Mouse (Mus musculus) forebrain, embryonic 14.5 days (tissue): ENCODE data around the gene Plekhs1. TPM values are rescaled to one million over a fixed set of nuclear protein-coding genes. Genes with fewer than 3 reads are reported as not detected.

ENCODE experiments used
- ATAC-seq: fragments of 200-750 bp; cut with Nextera tagmentation; 2 replicates; pipeline ENCODE4 v1.8.0; 2017; ENCODE audit warnings: mild to moderate bottlenecking, moderate library complexity
- DNase-seq: peaks from one replicate; pipeline ENCODE4 v3.0.0-alpha.2; 2015; ENCODE audit warnings: low spot score
- H3K27ac ChIP-seq: fragments of 300-500 bp; sonication (generic); 2 replicates; pipeline ENCODE4 v1.5.1; 2014; ENCODE audit warnings: low read depth, mild to moderate bottlenecking, control low read depth, low read length, moderate library complexity
- H3K27me3 ChIP-seq: fragments of 300-500 bp; sonication (generic); replicated peaks from 2 replicates; pipeline ENCODE4 v1.6.1; 2014; ENCODE audit warnings: low read length, control low read depth, mixed read lengths; ENCODE audit not compliant: control insufficient read depth, insufficient read depth
- H3K36me3 ChIP-seq: fragments of 300-500 bp; sonication (generic); 2 replicates; pipeline ENCODE4 v1.6.1; 2014; ENCODE audit warnings: low read length, control low read depth; ENCODE audit not compliant: control insufficient read depth, insufficient read depth
- H3K4me1 ChIP-seq: fragments of 300-500 bp; sonication (generic); 2 replicates; pipeline ENCODE4 v1.6.1; 2014; ENCODE audit warnings: antibody characterized with exemption, low read length, control low read depth; ENCODE audit not compliant: control insufficient read depth, insufficient read depth
- H3K4me2 ChIP-seq: fragments of 300-500 bp; sonication (generic); 2 replicates; pipeline ENCODE4 v1.6.1; 2014; ENCODE audit warnings: mild to moderate bottlenecking, control low read depth, low read length
- H3K4me3 ChIP-seq: fragments of 300-500 bp; sonication (generic); 2 replicates; pipeline ENCODE4 v1.5.1; 2014; ENCODE audit warnings: low read depth, low read length, control low read depth
- H3K9ac ChIP-seq: fragments of 300-500 bp; sonication (generic); 2 replicates; pipeline ENCODE4 v1.6.1; 2014; ENCODE audit warnings: mild to moderate bottlenecking, low read length, control low read depth, moderate library complexity
- H3K9me3 ChIP-seq: fragments of 300-500 bp; sonication (generic); replicated peaks from 2 replicates; pipeline ENCODE4 v1.6.1; 2016; ENCODE audit warnings: low read length, control low read depth, mixed read lengths; ENCODE audit not compliant: control insufficient read depth
- WGBS: fragments of 180-500 bp; shearing (Covaris S2); extraction: QIAGEN DNeasy Blood & Tissue Kit; methylation state at CpG from one replicate; pipeline ENCODE4 v1.1.7; 2014; 5-methylcytosine and 5-hydroxymethylcytosine counted together
- polyA plus RNA-seq: library from polyadenylated mRNA; unstranded; fragments of >200 nt; fragmentation: Nextera tagmentation; extraction: Ambion mirVana; gene quantifications from 2 replicates; pipeline ENCODE4 v1.2.1, GENCODE M21; 2014

Gene Plekhs1
- polyA plus RNA-seq, 1 experiment from 2014 or later = 0.28 TPM

DNA sequence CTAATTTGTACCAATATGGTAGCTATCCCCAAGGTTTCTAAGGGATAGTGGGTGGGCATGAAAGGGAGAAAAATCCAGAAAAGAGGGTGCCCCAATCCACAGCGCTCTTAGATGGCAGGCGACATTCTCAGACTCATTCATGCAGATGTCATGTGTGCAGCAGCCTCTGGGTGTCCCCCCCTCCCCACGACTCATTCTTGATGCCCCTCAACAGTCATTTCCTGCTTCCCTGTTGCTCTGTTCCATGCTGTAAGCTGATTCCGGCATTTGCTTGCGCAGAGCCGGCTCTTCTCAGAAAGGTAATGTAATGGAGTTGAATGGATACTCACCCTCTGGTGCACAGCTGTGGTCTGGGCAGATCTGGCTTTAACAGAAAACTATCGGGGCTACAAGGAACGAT lies 31.1 kb upstream of the Plekhs1 start:
- Histone ChIP-seq H3K4me3 (no peak overlapping the region), H3K9ac (no peak overlapping the region), H3K27me3 (no peaks in the 10 kb centered on the region), H3K4me1 (peaks cover 3% of the 10 kb centered on the region), H3K27ac (no peak overlapping the region), H3K4me2 (no peak overlapping the region), H3K36me3 (no peaks in the 10 kb centered on the region), H3K9me3 (no peaks in the 10 kb centered on the region)
- WGBS = 72% methylated on average over 8 of the region's 8 CpGs
- ATAC-seq (no peak), DNase-seq (peak; percentile 11)

DNA sequence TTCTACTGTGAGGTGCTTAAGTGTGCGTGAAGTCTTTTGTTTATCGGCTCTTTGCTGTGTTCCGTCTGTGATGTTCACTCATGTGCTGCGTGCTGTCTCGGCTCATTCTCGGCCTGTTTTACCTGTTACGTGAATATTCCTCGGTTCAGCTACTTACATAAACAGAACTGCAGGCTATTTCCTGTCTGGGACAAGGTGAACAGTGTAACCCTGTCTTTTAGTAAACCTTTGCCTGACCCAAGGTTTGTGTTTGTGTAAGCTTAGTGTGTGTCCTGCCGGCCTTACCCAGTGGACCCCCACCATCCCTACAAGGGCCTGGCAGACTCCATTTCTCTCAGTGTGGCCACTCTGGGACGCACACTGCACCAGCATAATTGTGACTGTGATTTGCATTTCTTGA lies 28.7 kb upstream of the Plekhs1 start:
- 82% methylated on average over 10 of the region's 10 CpGs for WGBS
- no peaks in the 10 kb centered on the region for H3K4me1 ChIP-seq

DNA sequence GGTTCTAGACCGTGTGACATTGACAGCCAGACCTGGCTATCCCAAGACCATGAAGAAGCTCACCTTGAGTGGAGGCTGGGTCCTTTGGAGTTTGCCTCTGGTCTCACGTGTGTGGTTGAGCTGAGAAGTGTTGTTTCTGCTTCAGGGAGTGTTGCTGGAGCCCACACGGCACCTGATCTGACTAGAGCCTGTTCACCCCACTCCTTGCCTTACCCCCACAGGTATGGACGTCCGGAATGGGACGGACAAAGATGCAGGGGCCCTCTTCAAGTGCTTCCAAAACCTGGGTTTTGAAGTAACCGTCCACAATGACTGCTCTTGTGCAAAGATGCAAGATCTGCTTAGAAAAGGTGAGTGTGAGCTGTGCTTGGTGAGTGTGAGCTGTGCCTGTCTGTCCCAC lies 27.9 kb upstream of the Plekhs1 start:
- no peak overlapping the region for H3K4me2 ChIP-seq
- WGBS = 90% methylated on average over 7 of the region's 7 CpGs
- H3K9ac ChIP-seq = no peak overlapping the region
- no peaks in the 10 kb centered on the region for H3K27me3 ChIP-seq
- no peaks in the 10 kb centered on the region for H3K9me3 ChIP-seq
- no peak for DNase-seq
- no peaks in the 10 kb centered on the region for H3K36me3 ChIP-seq
- ATAC-seq = no peak
- H3K4me3 ChIP-seq = no peak overlapping the region
- no peak overlapping the region for H3K27ac ChIP-seq
- H3K4me1 ChIP-seq = no peaks in the 10 kb centered on the region

More for the DNA sequence above, 28.7 kb upstream of the Plekhs1 start:
- no peak overlapping the region for H3K4me2 ChIP-seq
- no peaks in the 10 kb centered on the region for H3K27me3 ChIP-seq
- ATAC-seq = no peak
- H3K9me3 ChIP-seq = no peaks in the 10 kb centered on the region
- H3K9ac ChIP-seq = no peak overlapping the region
- no peak overlapping the region for H3K4me3 ChIP-seq
- no peak for DNase-seq
- no peaks in the 10 kb centered on the region for H3K36me3 ChIP-seq
- H3K27ac ChIP-seq = no peak overlapping the region

DNA sequence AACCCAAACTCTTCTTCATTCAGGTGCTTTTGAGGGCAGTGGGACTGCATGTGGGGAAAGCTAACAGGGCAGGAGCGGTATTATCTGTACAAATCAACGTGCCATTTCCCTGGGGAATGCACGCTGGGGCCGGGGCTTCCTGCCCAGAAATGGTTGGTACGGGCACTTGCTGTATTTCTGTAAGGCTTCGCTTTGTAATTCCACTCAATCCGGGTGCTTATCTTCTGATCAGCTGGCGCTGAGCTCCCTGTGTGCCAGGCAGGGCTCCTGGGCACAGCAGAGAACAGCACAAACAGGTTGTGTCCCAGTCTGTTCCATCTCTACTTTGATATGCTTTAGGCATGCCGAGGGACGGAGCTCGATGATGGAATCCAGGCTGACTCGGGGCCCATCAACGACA lies 25.1 kb upstream of the Plekhs1 start:
- Histone ChIP-seq H3K4me2 (no peak overlapping the region), H3K9me3 (no peaks in the 10 kb centered on the region), H3K4me1 (no peaks in the 10 kb centered on the region), H3K27me3 (no peaks in the 10 kb centered on the region), H3K36me3 (no peaks in the 10 kb centered on the region), H3K9ac (no peak overlapping the region), H3K27ac (no peak overlapping the region), H3K4me3 (no peak overlapping the region)
- no peak for DNase-seq
- no peak for ATAC-seq
- 88% methylated on average over 13 of the region's 13 CpGs for WGBS

DNA sequence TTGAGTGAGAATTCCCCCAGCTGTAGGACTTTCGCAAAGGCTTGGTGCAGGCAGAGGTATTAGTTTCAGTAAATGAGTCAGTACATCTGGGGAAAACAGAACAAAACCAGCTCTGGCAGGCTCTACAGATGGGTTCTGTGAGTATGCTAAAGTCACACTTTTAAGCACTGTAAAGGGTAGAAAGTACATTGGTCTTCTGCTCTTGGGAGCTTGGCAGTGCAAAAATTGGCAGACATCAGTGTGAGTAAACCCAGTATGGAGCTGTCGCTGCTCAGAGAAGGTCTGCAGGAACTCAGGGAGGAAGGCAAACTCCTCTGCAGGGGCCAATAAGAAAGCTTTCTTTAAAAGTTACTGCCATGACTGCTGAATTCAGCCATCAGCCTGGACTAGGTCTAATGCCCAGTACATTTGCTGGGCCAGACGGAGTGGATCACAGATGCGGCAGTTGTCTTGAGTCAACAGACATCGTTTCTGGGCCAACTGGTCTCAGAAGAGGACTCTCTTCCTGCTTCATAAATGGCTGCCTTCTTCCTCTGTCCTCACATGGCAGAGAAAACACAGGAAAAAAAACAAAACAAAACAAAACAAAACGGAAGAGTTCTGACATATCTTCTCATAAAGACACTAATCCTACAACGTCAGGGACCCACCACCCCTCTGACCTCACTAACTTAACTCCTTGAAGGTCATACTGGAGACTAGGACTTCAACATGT lies 22.9 kb upstream of the Plekhs1 start:
- Histone ChIP-seq H3K36me3 (no peaks in the 10 kb centered on the region), H3K9ac (no peak overlapping the region), H3K4me3 (no peak overlapping the region), H3K4me2 (no peak overlapping the region), H3K27ac (no peak overlapping the region), H3K4me1 (no peaks in the 10 kb centered on the region), H3K9me3 (no peaks in the 10 kb centered on the region), H3K27me3 (no peaks in the 10 kb centered on the region)
- no peak for DNase-seq
- 90% methylated on average over 7 of the region's 7 CpGs for WGBS
- ATAC-seq = no peak

DNA sequence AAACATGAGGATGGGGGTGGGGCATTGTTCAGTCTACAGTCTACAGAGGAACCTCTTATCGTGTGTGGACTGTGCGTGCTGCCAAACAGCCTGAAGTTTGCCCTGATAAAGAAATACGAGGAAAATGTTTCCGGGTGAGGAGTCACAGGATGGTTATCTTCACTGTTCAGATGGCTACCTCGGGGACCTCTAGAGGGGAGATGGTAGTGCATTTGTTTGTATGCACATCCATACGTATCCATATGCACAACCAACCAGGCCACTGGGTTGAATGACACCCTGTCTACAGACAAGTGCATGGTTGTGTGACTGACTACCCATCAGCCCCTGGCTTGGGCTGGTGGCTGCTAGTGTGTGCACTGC lies 22.4 kb upstream of the Plekhs1 start:
- Histone ChIP-seq H3K9ac (no peak overlapping the region), H3K36me3 (no peaks in the 10 kb centered on the region), H3K27ac (no peak overlapping the region), H3K27me3 (no peaks in the 10 kb centered on the region), H3K4me1 (no peaks in the 10 kb centered on the region), H3K4me2 (no peak overlapping the region), H3K4me3 (no peak overlapping the region), H3K9me3 (no peaks in the 10 kb centered on the region)
- no peak for DNase-seq
- WGBS = 91% methylated on average over 6 of the region's 6 CpGs
- ATAC-seq = no peak

DNA sequence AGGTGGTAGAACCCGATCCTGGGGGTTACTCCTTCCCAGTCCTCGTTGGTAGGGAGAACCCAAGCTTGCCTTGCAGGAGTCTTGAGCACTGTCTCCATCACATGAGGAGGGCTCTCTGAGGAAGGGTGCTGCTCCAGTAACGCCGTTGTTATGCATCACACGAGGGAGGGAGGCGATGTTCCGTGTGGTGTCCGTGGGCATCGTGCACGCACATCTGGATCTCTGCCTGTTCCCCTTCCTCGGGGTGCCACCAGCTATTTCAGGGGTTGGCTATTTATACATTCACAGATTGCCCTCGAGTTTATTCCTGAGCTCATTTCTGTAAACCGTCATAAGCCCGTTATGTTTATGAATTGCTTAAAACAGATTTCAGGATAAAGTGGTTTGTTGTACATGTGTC lies 18.0 kb upstream of the Plekhs1 start:
- WGBS = 85% methylated on average over 14 of the region's 14 CpGs
- no peak overlapping the region for H3K4me2 ChIP-seq
- H3K9ac ChIP-seq = no peak overlapping the region
- no peaks in the 10 kb centered on the region for H3K4me1 ChIP-seq
- no peaks in the 10 kb centered on the region for H3K27me3 ChIP-seq
- no peaks in the 10 kb centered on the region for H3K36me3 ChIP-seq
- no peak for ATAC-seq
- H3K27ac ChIP-seq = no peak overlapping the region
- no peak for DNase-seq
- H3K4me3 ChIP-seq = no peak overlapping the region
- no peaks in the 10 kb centered on the region for H3K9me3 ChIP-seq

DNA sequence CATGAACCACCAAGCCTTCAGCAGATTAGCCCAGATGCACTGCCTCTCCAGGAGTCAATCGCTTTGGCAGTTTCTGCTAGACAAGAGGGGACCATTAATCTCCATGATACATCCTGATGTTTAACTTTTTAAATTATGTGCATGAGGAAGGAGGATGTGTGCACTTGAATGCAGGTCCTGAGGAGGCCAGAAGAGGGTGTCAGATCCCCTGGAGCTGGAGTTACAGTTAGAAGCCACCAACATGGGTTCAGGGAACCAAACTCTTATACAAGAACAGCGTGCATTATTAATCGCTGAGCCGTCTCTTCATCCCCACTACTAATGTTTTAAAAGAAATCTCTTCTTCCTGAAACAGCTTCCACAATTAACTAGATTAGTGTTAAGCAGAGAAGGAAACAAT lies 12.7 kb upstream of the Plekhs1 start:
- Histone ChIP-seq H3K27me3 (no peaks in the 10 kb centered on the region), H3K9ac (no peak overlapping the region), H3K4me3 (no peak overlapping the region), H3K4me2 (no peak overlapping the region), H3K9me3 (no peaks in the 10 kb centered on the region), H3K4me1 (no peaks in the 10 kb centered on the region), H3K27ac (no peak overlapping the region), H3K36me3 (no peaks in the 10 kb centered on the region)
- ATAC-seq = no peak
- no peak for DNase-seq
- WGBS = 96% methylated on average over 4 of the region's 4 CpGs

DNA sequence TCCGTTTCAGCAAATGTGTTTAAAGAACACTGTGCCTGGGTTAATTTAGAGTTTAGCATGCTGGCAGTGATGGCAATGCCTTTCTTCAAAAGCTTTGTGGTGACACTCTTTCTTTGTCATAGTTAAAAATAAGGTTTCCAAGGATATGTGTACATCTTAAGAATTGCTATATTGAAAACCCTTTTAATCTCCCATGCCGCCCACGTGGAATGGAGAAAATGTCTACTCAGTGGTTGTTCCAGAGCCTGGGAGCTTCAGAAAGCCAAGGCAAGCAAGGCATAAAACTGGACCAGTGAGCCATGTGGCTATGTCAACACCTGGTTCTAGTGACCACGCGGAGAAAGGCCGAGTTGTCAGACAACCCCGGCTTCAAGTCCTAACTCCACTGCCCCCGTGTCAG lies 11.9 kb upstream of the Plekhs1 start:
- Histone ChIP-seq H3K9me3 (no peaks in the 10 kb centered on the region), H3K4me3 (no peak overlapping the region), H3K9ac (no peak overlapping the region), H3K4me1 (no peaks in the 10 kb centered on the region), H3K27me3 (no peaks in the 10 kb centered on the region), H3K27ac (no peak overlapping the region), H3K36me3 (no peaks in the 10 kb centered on the region), H3K4me2 (no peak overlapping the region)
- ATAC-seq = no peak
- DNase-seq = no peak
- WGBS = 91% methylated on average over 8 of the region's 8 CpGs
